Mouse (Mus musculus): ENCODE measurements around the gene Olfr463.

Olfr463 gene

DNA sequence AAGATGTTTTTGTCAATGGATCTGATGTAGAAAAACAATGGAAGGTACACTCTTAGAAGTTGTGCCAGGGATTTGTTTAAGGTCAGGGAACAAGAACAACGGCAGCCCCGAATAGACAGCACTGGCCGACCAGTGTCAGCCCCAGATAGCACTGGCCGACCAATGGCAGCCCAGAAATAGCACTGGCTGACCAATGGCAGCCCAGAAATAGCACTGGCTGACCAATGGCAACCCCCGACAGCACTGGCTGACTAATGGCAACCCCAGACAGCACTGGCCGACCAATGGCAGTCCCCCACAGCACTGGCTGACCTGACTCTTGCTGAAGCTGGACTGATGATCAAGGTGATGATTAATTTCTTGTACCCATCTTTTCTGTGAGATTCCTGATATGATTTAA is 49.3 kb downstream of the Olfr463 start:
- DNase-seq (ENCODE audit: low read depth in 1 of 2, low spot score in 2 of 2), result no peak

DNA sequence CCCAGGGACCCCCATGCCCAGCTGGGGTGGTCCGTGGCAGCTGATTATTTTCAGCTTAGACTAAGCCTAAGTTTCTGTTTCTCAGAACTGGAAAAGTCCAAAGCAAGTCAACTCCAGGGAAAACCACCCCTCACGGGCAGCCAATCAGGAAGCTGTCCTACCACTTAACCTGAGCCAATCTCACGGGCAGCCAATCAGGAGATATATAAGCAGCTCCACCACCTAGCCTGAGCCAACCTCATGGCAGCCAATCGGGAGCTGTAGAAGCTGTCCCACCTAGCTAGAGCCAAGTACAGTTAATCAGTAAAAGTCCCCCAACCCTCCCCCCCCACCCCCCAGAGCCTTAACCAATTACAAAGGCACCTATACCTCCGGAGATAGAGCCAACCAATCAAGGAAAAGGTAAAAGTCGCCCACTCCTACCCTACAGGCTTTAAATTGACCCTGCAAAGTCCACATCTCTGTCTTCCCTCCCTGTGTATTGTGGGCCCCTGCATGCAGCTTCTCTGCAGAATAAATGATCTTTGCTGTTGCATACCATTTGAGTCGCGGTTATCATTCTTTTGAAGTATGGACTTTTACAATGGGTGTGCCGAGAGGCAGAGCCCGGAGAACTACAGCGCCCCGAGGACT is 50.1 kb downstream of the Olfr463 start:
- DNase-seq (ENCODE audit: low read depth in 1 of 2, low spot score in 2 of 2), result no peak

Data from monocyte, adult 2 months (primary cell).